Mouse (Mus musculus): ENCODE measurements at regions not wholly inside any gene's neighbourhood (a gene's known extent, or its start where the extent isn't known, plus 50 kb on each side); places are given as distances from the start of the nearest gene placed in this dataset.

DNA sequence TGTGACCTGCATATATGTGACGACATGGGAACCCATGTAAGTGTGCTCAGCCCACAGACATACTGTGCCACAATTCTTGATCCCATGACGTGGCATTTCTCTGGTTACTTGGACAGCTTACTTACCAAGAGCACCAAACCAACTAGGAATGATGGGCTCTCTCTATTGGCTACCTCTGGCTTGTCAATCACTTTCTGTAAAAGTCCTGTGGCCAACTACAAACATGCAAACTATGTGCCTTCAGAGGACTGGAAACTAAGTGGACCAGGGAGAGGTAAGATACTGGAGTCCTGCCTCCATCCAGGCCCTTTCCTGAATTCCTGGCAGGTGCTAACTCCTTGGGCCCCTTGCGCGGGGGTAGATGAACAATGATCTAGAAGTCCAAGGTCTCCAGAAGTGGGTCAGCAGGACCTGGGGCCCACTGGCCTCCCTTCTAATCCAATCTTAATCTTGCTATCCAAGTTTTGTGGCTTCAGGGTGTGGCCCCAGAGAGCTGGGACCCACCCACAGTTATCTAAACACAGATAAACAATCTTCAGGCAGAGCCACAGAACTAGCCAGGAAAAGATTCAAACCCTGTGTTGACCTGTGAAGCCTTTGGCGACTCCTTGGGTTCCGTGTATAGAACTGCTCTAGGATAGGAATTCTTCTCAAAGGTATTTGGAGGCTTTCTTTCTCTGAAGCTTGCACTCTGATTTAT is 163.7 kb upstream of the Spdye4c start:
- TF ChIP-seq CTCF (IDR thresholded peaks at IDR 0.05; ENCODE audit: low read depth), result no peak
- TF ChIP-seq EP300 (IDR thresholded peaks at IDR 0.05; ENCODE audit: low read depth), result no peak
